Mouse (Mus musculus) kidney, adult 2 months (tissue): ENCODE data around the gene Arxes2.

Experiments
- CTCF ChIP-seq: fragments of 200-500 bp; conservative IDR thresholded peaks from 2 replicates; pipeline ENCODE4 v1.5.1; 2011; ENCODE audit warnings: low read depth, mild to moderate bottlenecking, control low read depth, low read length, moderate library complexity, mixed read lengths; ENCODE audit not compliant: insufficient read depth, insufficient read length
- POLR2A ChIP-seq: fragments of 200-500 bp; IDR thresholded peaks from one replicate; pipeline ENCODE4 v1.6.1; 2011; ENCODE audit warnings: low read depth, low read length, control low read depth

GRCm38 (mm10) chrX:136030331-136030730 lies 36.7 kb downstream of the Arxes2 start:
- TF ChIP-seq POLR2A: no peak
- TF ChIP-seq CTCF: no peak
